Mouse (Mus musculus): ENCODE results near the gene Cdkn1b.

Gene Cdkn1b

GRCm38 (mm10) chr6:134972096-134972495, 51.9 kb downstream of the Cdkn1b start:
- DNase-seq (ENCODE audit: low spot score) = no peak

Measured in yolk sac, embryonic 10.5 days (tissue).